Mouse (Mus musculus) B cell, adult 62 days (primary cell): Measurements from ENCODE around the gene Kif19a. TPM values are rescaled to one million over a fixed set of nuclear protein-coding genes. Genes with fewer than 3 reads are reported as not detected.

Source experiments
- total RNA-seq: library from RNA; stranded (reverse); gene quantifications from 4 replicates; pipeline ENCODE4 v1.2.4, GENCODE M21; 2023

Kif19a gene
- 4.1 to 5.1 TPM (median 5.0 TPM) in 4 replicates for total RNA-seq

DNA sequence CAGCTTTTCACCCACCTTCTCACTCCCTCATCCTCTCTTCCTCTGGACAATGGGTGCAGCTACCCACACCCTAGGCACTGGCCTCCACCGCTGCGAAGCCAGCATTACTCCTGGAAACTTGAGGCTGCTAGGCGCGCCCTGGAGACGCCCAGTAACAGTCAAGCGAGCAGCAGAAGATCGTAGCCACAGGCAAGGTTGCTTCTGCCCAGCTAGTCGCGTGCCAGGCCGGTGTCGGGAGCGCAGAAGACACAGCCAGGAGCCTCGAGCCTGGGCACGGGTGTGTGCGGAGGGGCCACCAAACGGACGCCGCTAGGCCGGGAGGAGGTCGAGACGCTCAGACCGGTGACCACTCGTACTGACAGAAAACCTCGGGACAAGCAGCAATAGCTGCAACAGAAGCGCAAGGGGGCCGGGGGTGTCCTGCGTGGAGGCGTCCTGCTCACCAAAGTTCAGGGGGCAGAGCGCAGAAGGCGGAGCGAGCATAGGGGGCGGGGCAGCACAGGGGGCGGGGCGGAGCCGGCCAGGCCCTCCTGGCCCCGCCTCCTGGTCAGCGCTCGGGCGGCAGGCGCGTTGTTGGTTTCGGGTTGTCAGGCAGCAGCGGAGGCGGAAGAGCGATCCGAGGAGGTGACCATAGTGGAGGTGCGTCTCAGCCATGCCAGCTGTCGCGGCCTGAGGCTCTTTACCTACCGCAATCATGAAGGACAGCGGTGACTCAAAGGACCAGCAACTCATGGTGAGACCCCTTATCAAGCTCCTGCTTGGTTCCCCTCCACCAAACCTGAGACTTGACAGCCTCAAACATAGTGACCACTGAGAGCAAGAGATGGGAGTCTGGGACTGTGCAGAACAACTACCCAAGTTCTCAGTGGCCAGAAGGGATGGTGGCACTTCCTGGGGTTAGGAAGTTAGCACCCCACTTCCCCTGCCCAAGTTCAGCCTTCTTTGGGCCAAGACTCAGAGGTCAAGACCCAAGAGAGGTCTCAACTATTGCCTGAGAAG, at the start of gene Kif19a:
Kif19a (plus strand) TSS at position 569 of the 999 bp plus-strand sequence.

DNA sequence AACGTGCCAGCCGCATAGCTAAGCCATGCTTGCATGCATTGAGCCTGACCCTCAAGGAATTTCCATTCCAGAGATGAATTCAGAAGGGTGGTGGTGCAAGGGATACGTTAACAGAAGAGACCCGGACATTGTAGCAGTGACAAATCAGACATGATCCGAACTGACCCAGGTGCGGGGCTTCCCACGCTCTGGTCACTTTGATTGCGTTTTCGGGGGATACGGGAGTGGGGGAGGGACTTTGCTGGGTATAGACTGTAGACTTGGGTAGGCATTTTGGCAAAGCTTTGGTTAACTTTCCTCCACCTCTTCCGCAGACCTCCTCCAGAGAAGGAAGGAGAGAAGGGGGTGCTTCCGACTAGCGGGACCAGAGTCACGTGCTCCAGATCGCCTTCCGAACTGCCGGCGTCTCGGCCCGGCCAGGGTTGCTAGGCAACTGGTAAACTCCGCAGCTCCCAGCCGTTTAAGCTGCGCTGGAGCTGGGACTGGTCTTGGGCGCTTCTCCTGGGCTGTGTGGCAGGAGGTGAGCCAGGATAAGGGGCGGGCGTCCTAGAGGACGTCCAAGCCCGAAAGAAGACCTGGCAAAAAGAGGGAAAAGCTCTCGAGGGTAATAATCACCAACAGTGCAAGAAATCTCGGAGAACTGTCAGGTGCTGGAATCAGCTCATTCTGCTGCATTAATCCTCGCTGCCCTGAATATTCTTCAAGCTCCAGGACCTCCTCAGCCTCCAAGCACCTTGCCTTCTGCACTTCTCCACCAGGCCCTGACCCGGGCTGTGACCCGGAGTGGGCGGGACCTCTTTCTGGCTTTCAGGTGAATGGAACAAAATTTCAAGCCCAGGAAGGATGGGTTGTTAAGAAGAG, 38.0 kb upstream of the Kif19a start, which contains the start of gene Dnaic2:
Dnaic2 (plus strand) TSS at position 444 of the 861 bp plus-strand sequence.

DNA sequence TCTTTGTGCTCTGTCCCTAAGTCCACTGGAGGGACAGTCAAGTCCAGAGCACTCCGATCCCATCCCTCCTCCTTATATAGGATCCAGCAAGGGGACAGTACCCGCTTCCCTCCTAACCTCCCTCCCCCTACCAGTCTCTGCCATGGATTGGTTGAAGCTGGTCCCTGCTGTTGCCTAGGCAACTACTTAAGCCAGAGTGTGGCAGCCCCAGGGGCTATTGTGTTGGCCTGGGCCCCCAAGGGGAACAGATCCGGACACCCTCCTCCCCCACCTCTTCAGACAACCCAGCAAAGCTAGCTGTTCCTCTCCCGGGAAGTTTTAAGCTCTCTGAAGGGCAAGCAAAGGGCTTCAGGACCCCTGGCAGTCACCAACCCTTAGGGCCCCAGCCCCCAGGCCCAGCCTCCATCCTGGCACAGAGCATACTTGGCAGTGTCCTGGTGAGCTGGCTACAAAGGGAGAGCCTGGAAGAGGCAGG, 30.7 kb downstream of the Kif19a start, which contains the start of gene Btbd17:
Btbd17 (minus strand) TSS at position 98 of the 475 bp plus-strand sequence.

DNA sequence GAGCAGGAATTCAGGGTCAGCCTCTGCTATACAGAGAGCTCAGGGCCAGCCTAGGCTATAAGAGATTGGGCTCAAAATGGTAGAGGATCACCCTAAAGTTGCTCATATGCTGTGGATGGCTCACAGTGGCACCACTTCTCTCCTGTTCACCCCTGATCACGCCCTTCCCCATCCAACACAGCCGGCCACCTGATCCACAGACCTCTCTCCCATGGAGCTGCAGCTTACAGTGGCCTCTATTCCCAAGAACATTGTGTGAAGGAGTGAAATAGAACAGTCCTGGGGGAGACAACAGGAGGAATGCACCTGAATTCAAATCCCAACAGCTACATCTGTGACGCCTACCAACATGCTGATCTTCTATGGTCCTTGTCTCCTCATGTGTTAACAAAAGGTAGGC, 33.4 kb downstream of the Kif19a start, which contains the start of gene Gpr142:
Gpr142 (plus strand) TSS at position 301 of the 400 bp plus-strand sequence.

Other genes starting within 250 kb of the Kif19a start
- 2,009 to 2,242 TPM (median 2,147 TPM) in 4 replicates for gene Rpl38, start 96.9 kb upstream of the Kif19a start, total RNA-seq
- 2.2 to 4.9 TPM (median 3.2 TPM) in 4 replicates for gene Ttyh2, start 90.0 kb upstream of the Kif19a start, total RNA-seq
- gene Dnaic2, start 38.0 kb upstream of the Kif19a start, total RNA-seq, result 0.95 TPM in 1 of 4 replicates, not detected in the others
- not detected in 4 replicates for gene Btbd17, start 30.6 kb downstream of the Kif19a start, total RNA-seq
- gene Gpr142, start 33.5 kb downstream of the Kif19a start, total RNA-seq, result not detected in 4 replicates
- gene Gprc5c, start 85.8 kb downstream of the Kif19a start, total RNA-seq, result 0.19 to 1.4 TPM (median 0.21 TPM) in 3 of 4 replicates, not detected in the other
- 0.63 to 0.91 TPM (median 0.76 TPM) in 4 replicates for gene Cd300a, start 124.7 kb downstream of the Kif19a start, total RNA-seq
- gene Cd300lb, start 169.0 kb downstream of the Kif19a start, total RNA-seq, result not detected in 4 replicates
- not detected in 4 replicates for gene Cd300c, start 203.8 kb downstream of the Kif19a start, total RNA-seq
- gene Cd300ld, start 224.5 kb downstream of the Kif19a start, total RNA-seq, result 0.36 to 0.66 TPM (median 0.46 TPM) in 4 replicates
- gene Cd300c2, start 236.5 kb downstream of the Kif19a start, total RNA-seq, result 0.66 to 1.5 TPM (median 1.0 TPM) in 4 replicates